Mouse (Mus musculus) thymus, adult 2 months (tissue): ENCODE results near the gene Trappc2l. TPM values are rescaled to one million over a fixed set of nuclear protein-coding genes. Genes with fewer than 3 reads are reported as not detected.

Source experiments
- DNase-seq: peaks from one replicate; pipeline ENCODE4 v3.0.0; 2021
- H3K27ac ChIP-seq: fragments of 200-500 bp; 2 replicates; pipeline ENCODE4 v1.5.1; 2012; ENCODE audit warnings: low read length, control low read depth; ENCODE audit not compliant: control insufficient read depth, insufficient read depth
- H3K27me3 ChIP-seq: fragments of 200-500 bp; 2 replicates; pipeline ENCODE4 v1.6.1; 2012; ENCODE audit warnings: mild to moderate bottlenecking, low read length, moderate library complexity, mixed read lengths; ENCODE audit not compliant: control insufficient read depth, insufficient read depth
- H3K36me3 ChIP-seq: fragments of 200-500 bp; 2 replicates; pipeline ENCODE4 v1.6.1; 2012; ENCODE audit warnings: mild to moderate bottlenecking, low read length, moderate library complexity; ENCODE audit not compliant: control insufficient read depth, insufficient read depth
- H3K4me1 ChIP-seq: fragments of 200-500 bp; replicated peaks from 2 replicates; pipeline ENCODE4 v1.6.1; 2012; ENCODE audit warnings: low read length; ENCODE audit not compliant: control insufficient read depth, insufficient read depth
- H3K4me3 ChIP-seq: fragments of 200-500 bp; 2 replicates; pipeline ENCODE4 v1.5.1; 2012; ENCODE audit warnings: mild to moderate bottlenecking, low read length, control low read depth, moderate library complexity; ENCODE audit not compliant: control insufficient read depth, insufficient read depth
- CTCF ChIP-seq: fragments of 200-500 bp; IDR thresholded peaks from 2 replicates; pipeline ENCODE4 v1.5.1; 2012; ENCODE audit warnings: mild to moderate bottlenecking, control low read depth, low read length, moderate library complexity, borderline replicate concordance; ENCODE audit not compliant: control insufficient read depth, poor library complexity, insufficient read depth; ENCODE audit errors: extremely low read depth
- POLR2A ChIP-seq: fragments of 200-500 bp; IDR thresholded peaks from 2 replicates; pipeline ENCODE4 v1.6.1; 2012; ENCODE audit warnings: mild to moderate bottlenecking, low read length, control low read depth, moderate library complexity; ENCODE audit not compliant: control insufficient read depth, poor library complexity, insufficient read depth; ENCODE audit errors: extremely low read depth
- WGBS: fragments of 180-500 bp; shearing (Covaris S2); methylation state at CpG from one replicate; pipeline ENCODE4 v1.1.7; 2018; 5-methylcytosine and 5-hydroxymethylcytosine counted together
- polyA plus RNA-seq: library from polyadenylated mRNA; depleted of rRNA; stranded (reverse); fragments of >200 nt; gene quantifications from 2 replicates; pipeline ENCODE4 v1.2.3, GENCODE M21; 2012; rRNA removed

The Trappc2l gene
- polyA plus RNA-seq, 1 experiment = 133 TPM

GRCm38 (mm10) chr8:122665667-122666316 lies 54.4 kb downstream of the Trappc2l start:
- TF ChIP-seq CTCF (no peak), POLR2A (no peak)
- WGBS = 44% methylated on average over 14 of the region's 14 CpGs
- no peak overlapping the region; the same call in 1 of the 2 replicates for H3K27ac ChIP-seq
- DNase-seq = no peak
- no peaks in the 10 kb centered on the region for H3K36me3 ChIP-seq
- H3K4me1 ChIP-seq = peaks cover 52% of the 10 kb centered on the region
- no peaks in the 10 kb centered on the region for H3K27me3 ChIP-seq
- H3K4me3 ChIP-seq = no peak overlapping the region

Other genes starting within 250 kb of the Trappc2l start
- gene Zc3h18, start 235.0 kb upstream of the Trappc2l start, polyA plus RNA-seq = 66.3 and 69.8 TPM in 2 replicates
- 0.47 and 1.4 TPM in 2 replicates for gene Il17c, start 189.6 kb upstream of the Trappc2l start, polyA plus RNA-seq
- 671 and 705 TPM in 2 replicates for gene Cyba, start 178.7 kb upstream of the Trappc2l start, polyA plus RNA-seq
- 25.0 and 26.2 TPM in 2 replicates for gene Mvd, start 168.2 kb upstream of the Trappc2l start, polyA plus RNA-seq
- gene Snai3, start 150.9 kb upstream of the Trappc2l start, polyA plus RNA-seq = 47.1 and 51.1 TPM in 2 replicates
- gene Rnf166, start 135.6 kb upstream of the Trappc2l start, polyA plus RNA-seq = 273 and 296 TPM in 2 replicates
- 118 and 136 TPM in 2 replicates for gene Ctu2, start 135.5 kb upstream of the Trappc2l start, polyA plus RNA-seq
- 93.6 and 106 TPM in 2 replicates for gene Piezo1, start 60.3 kb upstream of the Trappc2l start, polyA plus RNA-seq
- gene Cdt1, start 43.6 kb upstream of the Trappc2l start, polyA plus RNA-seq = 136 and 210 TPM in 2 replicates
- 119 and 136 TPM in 2 replicates for gene Aprt, start 34.7 kb upstream of the Trappc2l start, polyA plus RNA-seq
- 15.6 and 19.2 TPM in 2 replicates for gene Galns, start 177 bp upstream of the Trappc2l start, polyA plus RNA-seq
- gene Pabpn1l, start 11.1 kb downstream of the Trappc2l start, polyA plus RNA-seq = 0.20 and 0.42 TPM in 2 replicates
- gene Cbfa2t3, start 87.5 kb downstream of the Trappc2l start, polyA plus RNA-seq = 62.3 and 76.8 TPM in 2 replicates
- gene Acsf3, start 163.8 kb downstream of the Trappc2l start, polyA plus RNA-seq = 17.5 and 19.6 TPM in 2 replicates
- gene Cdh15, start 236.3 kb downstream of the Trappc2l start, polyA plus RNA-seq = 0.11 and 0.13 TPM in 2 replicates